Mouse (Mus musculus) liver, embryonic 12.5 days (tissue): ENCODE data around the gene Dlg2. TPM values are rescaled to one million over a fixed set of nuclear protein-coding genes. Genes with fewer than 3 reads are reported as not detected.

ENCODE experiments used
- ATAC-seq: fragments of 200-750 bp; cut with Nextera tagmentation; 2 replicates; pipeline ENCODE4 v1.8.0; 2017; ENCODE audit warnings: moderate number of reproducible peaks, mild to moderate bottlenecking, moderate library complexity
- H3K27ac ChIP-seq: fragments of 300-500 bp; sonication (generic); 2 replicates; pipeline ENCODE4 v1.5.1; 2016; ENCODE audit warnings: mild to moderate bottlenecking
- H3K27me3 ChIP-seq: fragments of 300-500 bp; sonication (generic); replicated peaks from 2 replicates; pipeline ENCODE4 v1.6.1; 2016; ENCODE audit warnings: mild to moderate bottlenecking, moderate library complexity
- H3K36me3 ChIP-seq: fragments of 300-500 bp; sonication (generic); 2 replicates; pipeline ENCODE4 v1.6.1; 2016; ENCODE audit warnings: mild to moderate bottlenecking, moderate library complexity
- H3K4me1 ChIP-seq: fragments of 300-500 bp; sonication (generic); 2 replicates; pipeline ENCODE4 v1.6.1; 2016
- H3K4me2 ChIP-seq: fragments of 300-500 bp; sonication (generic); 2 replicates; pipeline ENCODE4 v1.6.1; 2016; ENCODE audit warnings: mild to moderate bottlenecking, moderate library complexity
- H3K4me3 ChIP-seq: fragments of 300-500 bp; sonication (generic); 2 replicates; pipeline ENCODE4 v1.5.1; 2016; ENCODE audit warnings: mild to moderate bottlenecking, moderate library complexity
- H3K9ac ChIP-seq: fragments of 300-500 bp; sonication (generic); 2 replicates; pipeline ENCODE4 v1.6.1; 2016; ENCODE audit warnings: mild to moderate bottlenecking, moderate library complexity
- H3K9me3 ChIP-seq: fragments of 300-500 bp; sonication (generic); replicated peaks from 2 replicates; pipeline ENCODE4 v1.6.1; 2016; ENCODE audit warnings: mild to moderate bottlenecking, moderate library complexity
- WGBS: fragments of 180-500 bp; shearing (Covaris S2); methylation state at CpG from one replicate; pipeline ENCODE4 v1.1.7; 2016; ENCODE audit not compliant: insufficient replicate concordance; 5-methylcytosine and 5-hydroxymethylcytosine counted together
- polyA plus RNA-seq: library from polyadenylated mRNA; unstranded; fragments of >200 nt; fragmentation: Nextera tagmentation; extraction: Ambion mirVana; gene quantifications from 2 replicates; pipeline ENCODE4 v1.2.1, GENCODE M21; 2016

Gene Dlg2
- polyA plus RNA-seq, 1 experiment from 2014 or later, result 1.1 TPM

DNA sequence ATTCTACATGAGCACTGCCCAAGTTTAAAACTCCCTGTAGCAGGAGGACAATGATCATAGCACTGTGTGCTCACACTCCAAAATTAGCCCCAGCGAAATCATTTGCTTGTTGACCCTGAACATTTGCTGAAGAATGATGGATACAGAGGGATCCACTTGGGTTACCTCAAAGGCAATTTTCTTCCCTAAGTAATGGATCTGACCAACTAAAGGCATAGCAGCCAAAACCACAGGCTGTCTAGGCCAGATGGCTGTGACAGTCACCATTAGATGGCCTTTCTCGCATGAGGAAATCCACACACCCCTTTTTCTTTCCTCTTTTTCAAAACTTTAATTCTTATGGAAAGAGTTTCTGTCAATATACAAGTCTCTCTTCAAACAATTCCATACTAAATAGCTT is 2003.3 kb downstream of the Dlg2 start:
- Histone ChIP-seq H3K27me3 (0 out of 2 replicates have a peak, but pooled peaks cover 2% of the 10 kb centered on the region), H3K9me3 (no peaks in the 10 kb centered on the region), H3K36me3 (no peaks in the 10 kb centered on the region), H3K9ac (no peak overlapping the region), H3K4me1 (no peaks in the 10 kb centered on the region), H3K4me3 (no peak overlapping the region), H3K4me2 (no peak overlapping the region), H3K27ac (no peak overlapping the region)
- no peak for ATAC-seq
- 67% methylated on average over 2 of the region's 2 CpGs for WGBS

GRCm38 (mm10) chr7:92483346-92483745 is 2006.9 kb downstream of the Dlg2 start:
- 48% methylated on average over 3 of the region's 3 CpGs for WGBS
- H3K9ac ChIP-seq, result no peak overlapping the region
- H3K4me3 ChIP-seq, result no peak overlapping the region
- no peaks in the 10 kb centered on the region for H3K9me3 ChIP-seq
- no peaks in the 10 kb centered on the region for H3K4me1 ChIP-seq
- no peak overlapping the region for H3K27ac ChIP-seq
- no peaks in the 10 kb centered on the region for H3K36me3 ChIP-seq
- no peaks in the 10 kb centered on the region for H3K27me3 ChIP-seq
- H3K4me2 ChIP-seq, result no peak overlapping the region
- ATAC-seq, result no peak

GRCm38 (mm10) chr7:92485881-92486710 is 2009.6 kb downstream of the Dlg2 start:
- H3K4me2 ChIP-seq, result no peak overlapping the region
- H3K27me3 ChIP-seq, result no peaks in the 10 kb centered on the region
- no peaks in the 10 kb centered on the region for H3K9me3 ChIP-seq
- ATAC-seq, result no peak
- H3K27ac ChIP-seq, result no peak overlapping the region
- no peak overlapping the region for H3K4me3 ChIP-seq
- 50% methylated on average over 3 of the region's 3 CpGs for WGBS
- no peaks in the 10 kb centered on the region for H3K36me3 ChIP-seq
- no peak overlapping the region for H3K9ac ChIP-seq
- no peaks in the 10 kb centered on the region for H3K4me1 ChIP-seq

GRCm38 (mm10) chr7:92486878-92487277 is 2010.4 kb downstream of the Dlg2 start:
- H3K4me3 ChIP-seq, result no peak overlapping the region
- no peaks in the 10 kb centered on the region for H3K4me1 ChIP-seq
- H3K27ac ChIP-seq, result no peak overlapping the region
- no peak for ATAC-seq
- no peaks in the 10 kb centered on the region for H3K27me3 ChIP-seq
- 86% methylated on average over 4 of the region's 4 CpGs for WGBS
- no peak overlapping the region for H3K4me2 ChIP-seq
- no peak overlapping the region for H3K9ac ChIP-seq
- no peaks in the 10 kb centered on the region for H3K9me3 ChIP-seq
- H3K36me3 ChIP-seq, result no peaks in the 10 kb centered on the region

- ATAC-seq, result no peak
- Histone ChIP-seq H3K9me3 (no peaks in the 10 kb centered on the region), H3K4me3 (no peak overlapping the region), H3K36me3 (no peaks in the 10 kb centered on the region), H3K9ac (no peak overlapping the region), H3K4me2 (no peak overlapping the region), H3K4me1 (no peaks in the 10 kb centered on the region), H3K27ac (no peak overlapping the region), H3K27me3 (no peaks in the 10 kb centered on the region)
- WGBS, result 65% methylated on average over 1 of the region's 1 CpGs
These were observed 2015.8 kb downstream of the Dlg2 start for GRCm38 (mm10) chr7:92492262-92492661.

GRCm38 (mm10) chr7:92493521-92493920 is 2017.0 kb downstream of the Dlg2 start:
- WGBS, result 75% methylated on average over 2 of the region's 2 CpGs
- Histone ChIP-seq H3K4me3 (no peak overlapping the region), H3K4me2 (no peak overlapping the region), H3K27me3 (no peaks in the 10 kb centered on the region), H3K4me1 (no peaks in the 10 kb centered on the region), H3K9ac (no peak overlapping the region), H3K36me3 (no peaks in the 10 kb centered on the region), H3K9me3 (no peaks in the 10 kb centered on the region), H3K27ac (no peak overlapping the region)
- no peak for ATAC-seq

Other genes starting within 250 kb of the Dlg2 start
- not detected in 2 replicates for gene Ccdc83, start 210.9 kb upstream of the Dlg2 start, polyA plus RNA-seq
- gene Sytl2, start 174.4 kb upstream of the Dlg2 start, polyA plus RNA-seq, result 0.95 and 1.1 TPM in 2 replicates
- gene Ccdc89, start 50.1 kb upstream of the Dlg2 start, polyA plus RNA-seq, result 0.26 and 0.41 TPM in 2 replicates
- 33.5 and 34.6 TPM in 2 replicates for gene Crebzf, start 33.9 kb upstream of the Dlg2 start, polyA plus RNA-seq
- 60.2 and 66.9 TPM in 2 replicates for gene Tmem126a, start 19.4 kb upstream of the Dlg2 start, polyA plus RNA-seq
- 14.0 and 15.7 TPM in 2 replicates for gene Tmem126b, start 671 bp upstream of the Dlg2 start, polyA plus RNA-seq